Mouse (Mus musculus) kidney, postnatal 0 days (tissue): ENCODE measurements at regions not wholly inside any gene's neighbourhood (a gene's known extent, or its start where the extent isn't known, plus 50 kb on each side); places are given as distances from the start of the nearest gene placed in this dataset.
"Not testable (repeated sequence)": the region's sequence is repeated elsewhere in the genome, so short reads cannot be mapped to it uniquely, and the experiment has no call there.

Experiments
- ATAC-seq: fragments of 200-750 bp; cut with Nextera tagmentation; replicated peaks from 2 replicates; pipeline ENCODE4 v1.8.0; 2017; ENCODE audit warnings: low read depth, moderate number of reproducible peaks, moderate TSS enrichment, moderate library complexity; ENCODE audit not compliant: low FRiP score
- DNase-seq: peaks from one replicate; pipeline ENCODE4 v3.0.0-alpha.2; 2016; ENCODE audit warnings: low spot score
- H3K27ac ChIP-seq: fragments of 300-500 bp; sonication (generic); 2 replicates; pipeline ENCODE4 v1.5.1; 2014; ENCODE audit warnings: mild to moderate bottlenecking
- H3K27me3 ChIP-seq: fragments of 300-500 bp; sonication (generic); 2 replicates; pipeline ENCODE4 v1.6.1; 2014; ENCODE audit warnings: low read length, mixed read lengths; ENCODE audit not compliant: insufficient read depth
- H3K36me3 ChIP-seq: fragments of 300-500 bp; sonication (generic); 2 replicates; pipeline ENCODE4 v1.6.1; 2014; ENCODE audit warnings: low read length, mixed read lengths; ENCODE audit not compliant: insufficient read depth
- H3K4me1 ChIP-seq: fragments of 300-500 bp; sonication (generic); replicated peaks from 2 replicates; pipeline ENCODE4 v1.6.1; 2014; ENCODE audit warnings: antibody characterized with exemption, low read length, mixed read lengths; ENCODE audit not compliant: insufficient read depth
- H3K4me2 ChIP-seq: fragments of 300-500 bp; sonication (generic); 2 replicates; pipeline ENCODE4 v1.6.1; 2014; ENCODE audit warnings: mild to moderate bottlenecking, low read length, moderate library complexity, mixed read lengths
- H3K4me3 ChIP-seq: fragments of 300-500 bp; sonication (generic); replicated peaks from 2 replicates; pipeline ENCODE4 v1.5.1; 2014; ENCODE audit warnings: low read depth, low read length
- H3K9ac ChIP-seq: fragments of 300-500 bp; sonication (generic); 2 replicates; pipeline ENCODE4 v1.6.1; 2014; ENCODE audit warnings: low read depth, low read length
- H3K9me3 ChIP-seq: fragments of 300-500 bp; sonication (generic); replicated peaks from 2 replicates; pipeline ENCODE4 v1.6.1; 2016; ENCODE audit warnings: low read length, inconsistent platforms, mixed read lengths
- CTCF ChIP-seq: IDR thresholded peaks from 2 replicates; pipeline ENCODE4 v1.5.1; 2016; ENCODE audit warnings: antibody characterized with exemption, low read depth, mild to moderate bottlenecking, moderate library complexity
- WGBS: fragments of 180-500 bp; shearing (Covaris S2); extraction: QIAGEN DNeasy Blood & Tissue Kit; methylation state at CpG from one replicate; pipeline ENCODE4 v1.1.7; 2014; 5-methylcytosine and 5-hydroxymethylcytosine counted together

- Histone ChIP-seq H3K27ac (no peak overlapping the region), H3K36me3 (no peaks in the 10 kb centered on the region), H3K4me3 (no peak overlapping the region), H3K27me3 (no peaks in the 10 kb centered on the region), H3K4me1 (no peaks in the 10 kb centered on the region), H3K9me3 (no peaks in the 10 kb centered on the region), H3K4me2 (no peak overlapping the region), H3K9ac (no peak overlapping the region)
- 82% methylated on average over 1 of the region's 1 CpGs for WGBS
- DNase-seq (no peak), ATAC-seq (no peak)
- no peak for TF ChIP-seq CTCF
Measured at GRCm38 (mm10) chr1:12092564-12093504, 678.9 kb downstream of the A830018L16Rik start.

- no peak for TF ChIP-seq CTCF
- no peak overlapping the region for H3K4me3 ChIP-seq
- no peak overlapping the region for H3K27ac ChIP-seq
- H3K27me3 ChIP-seq = no peaks in the 10 kb centered on the region
- no peak for DNase-seq
- H3K4me2 ChIP-seq = no peak overlapping the region
- H3K4me1 ChIP-seq = no peaks in the 10 kb centered on the region
- H3K9me3 ChIP-seq = no peaks in the 10 kb centered on the region
- H3K9ac ChIP-seq = no peak overlapping the region
- H3K36me3 ChIP-seq = no peaks in the 10 kb centered on the region
- ATAC-seq = no peak
Measured at GRCm38 (mm10) chr1:12115041-12115828, 701.3 kb downstream of the A830018L16Rik start.

- H3K9ac ChIP-seq = no peak overlapping the region
- no peaks in the 10 kb centered on the region for H3K36me3 ChIP-seq
- ATAC-seq (no peak), DNase-seq (no peak)
- no peaks in the 10 kb centered on the region for H3K27me3 ChIP-seq
- H3K27ac ChIP-seq = no peak overlapping the region
- no peaks in the 10 kb centered on the region for H3K9me3 ChIP-seq
- H3K4me2 ChIP-seq = no peak overlapping the region
- H3K4me1 ChIP-seq = no peaks in the 10 kb centered on the region
- H3K4me3 ChIP-seq = no peak overlapping the region
- no peak for TF ChIP-seq CTCF
- WGBS = 80% methylated on average over 4 of the region's 4 CpGs
Measured at GRCm38 (mm10) chr1:12117083-12117482, 703.2 kb downstream of the A830018L16Rik start.

GRCm38 (mm10) chr1:12120926-12121325 is 707.0 kb downstream of the A830018L16Rik start:
- ATAC-seq = no peak
- Histone ChIP-seq H3K27me3 (no peaks in the 10 kb centered on the region), H3K9me3 (no peaks in the 10 kb centered on the region), H3K4me1 (no peaks in the 10 kb centered on the region), H3K9ac (no peak overlapping the region), H3K36me3 (no peaks in the 10 kb centered on the region), H3K4me2 (no peak overlapping the region), H3K27ac (no peak overlapping the region), H3K4me3 (no peak overlapping the region)
- WGBS = 84% methylated on average over 7 of the region's 7 CpGs
- DNase-seq = no peak
- no peak for TF ChIP-seq CTCF

- not testable (repeated sequence) for H3K9me3 ChIP-seq, H3K27ac ChIP-seq, H3K27me3 ChIP-seq, H3K4me1 ChIP-seq, DNase-seq, H3K4me3 ChIP-seq, H3K36me3 ChIP-seq, H3K4me2 ChIP-seq, H3K9ac ChIP-seq, ATAC-seq
- WGBS = 56% methylated on average over 2 of the region's 2 CpGs
Measured at GRCm38 (mm10) chr1:12126611-12127010, 712.7 kb downstream of the A830018L16Rik start.

GRCm38 (mm10) chr1:12170503-12170902 is 756.6 kb downstream of the A830018L16Rik start:
- WGBS = 76% methylated on average over 10 of the region's 10 CpGs
- TF ChIP-seq CTCF = no peak
- H3K9ac ChIP-seq = no peak overlapping the region
- DNase-seq = no peak
- no peaks in the 10 kb centered on the region for H3K9me3 ChIP-seq
- no peaks in the 10 kb centered on the region for H3K27me3 ChIP-seq
- no peak overlapping the region for H3K4me3 ChIP-seq
- no peak overlapping the region for H3K27ac ChIP-seq
- H3K4me2 ChIP-seq = no peak overlapping the region
- H3K4me1 ChIP-seq = no peaks in the 10 kb centered on the region
- no peaks in the 10 kb centered on the region for H3K36me3 ChIP-seq
- peak; percentile 49 for ATAC-seq
